Mouse (Mus musculus): ENCODE measurements around the gene Acaca. TPM values are rescaled to one million over a fixed set of nuclear protein-coding genes. Genes with fewer than 3 reads are reported as not detected.
A peak's percentile ranks its signal among the peaks of the same experiment; 100 is the strongest.
"Not testable (repeated sequence)": the region's sequence is repeated elsewhere in the genome, so short reads cannot be mapped to it uniquely, and the experiment has no call there.

The Acaca gene
- polyA plus RNA-seq, 1 experiment from 2014 or later: 14.4 TPM

GRCm38 (mm10) chr11:84376510-84377365, 247.3 kb downstream of the Acaca start:
- WGBS: 81% methylated on average over 13 of the region's 13 CpGs
- ATAC-seq (replicated peaks; ENCODE audit: low FRiP score): no peak
- peaks cover 30% of the 10 kb centered on the region for H3K36me3 ChIP-seq

GRCm38 (mm10) chr11:84382450-84382849, 253.0 kb downstream of the Acaca start:
- no peak overlapping the region for H3K4me3 ChIP-seq (replicated peaks)
- no peak for ATAC-seq (replicated peaks; ENCODE audit: low FRiP score)
- H3K4me1 ChIP-seq: peaks cover 4% of the 10 kb centered on the region; the same call in 1 of the 2 replicates
- H3K9ac ChIP-seq: no peak overlapping the region
- H3K4me2 ChIP-seq: no peak overlapping the region
- 50% methylated on average over 13 of the region's 13 CpGs for WGBS
- H3K27ac ChIP-seq: no peak overlapping the region
- no peaks in the 10 kb centered on the region for H3K27me3 ChIP-seq
- H3K36me3 ChIP-seq: peaks cover 30% of the 10 kb centered on the region
- no peaks in the 10 kb centered on the region for H3K9me3 ChIP-seq (replicated peaks)

More at GRCm38 (mm10) chr11:84376510-84377365, 247.3 kb downstream of the Acaca start:
- no peak overlapping the region for H3K27ac ChIP-seq
- H3K4me3 ChIP-seq (replicated peaks): no peak overlapping the region
- H3K27me3 ChIP-seq: no peaks in the 10 kb centered on the region
- no peaks in the 10 kb centered on the region for H3K4me1 ChIP-seq
- no peak overlapping the region for H3K9ac ChIP-seq
- no peaks in the 10 kb centered on the region for H3K9me3 ChIP-seq (replicated peaks)
- H3K4me2 ChIP-seq: no peak overlapping the region

GRCm38 (mm10) chr11:84383891-84384290, 254.4 kb downstream of the Acaca start:
- WGBS: 67% methylated on average over 6 of the region's 6 CpGs
- no peak overlapping the region for H3K27ac ChIP-seq

GRCm38 (mm10) chr11:84389332-84389731, 259.9 kb downstream of the Acaca start:
- Histone ChIP-seq H3K27me3 (no peaks in the 10 kb centered on the region), H3K4me2 (no peak overlapping the region), H3K9ac (no peak overlapping the region), H3K36me3 (peaks cover 48% of the 10 kb centered on the region), H3K9me3 (replicated peaks) (no peaks in the 10 kb centered on the region), H3K4me1 (no peaks in the 10 kb centered on the region), H3K27ac (no peak overlapping the region), H3K4me3 (replicated peaks) (no peak overlapping the region)
- 76% methylated on average over 6 of the region's 6 CpGs for WGBS
- ATAC-seq (replicated peaks; ENCODE audit: low FRiP score): no peak

More at GRCm38 (mm10) chr11:84383891-84384290, 254.4 kb downstream of the Acaca start:
- Histone ChIP-seq H3K4me3 (replicated peaks) (no peak overlapping the region), H3K4me1 (peaks cover 4% of the 10 kb centered on the region; the same call in 1 of the 2 replicates), H3K27me3 (no peaks in the 10 kb centered on the region), H3K9ac (no peak overlapping the region), H3K9me3 (replicated peaks) (no peaks in the 10 kb centered on the region), H3K36me3 (peaks cover 39% of the 10 kb centered on the region), H3K4me2 (no peak overlapping the region)
- ATAC-seq (replicated peaks; ENCODE audit: low FRiP score): no peak

GRCm38 (mm10) chr11:84391126-84391525, 261.7 kb downstream of the Acaca start:
- no peaks in the 10 kb centered on the region for H3K9me3 ChIP-seq (replicated peaks)
- H3K4me3 ChIP-seq (replicated peaks): no peak overlapping the region
- H3K27ac ChIP-seq: no peak overlapping the region
- no peak overlapping the region for H3K4me2 ChIP-seq
- peaks cover 48% of the 10 kb centered on the region for H3K36me3 ChIP-seq
- H3K4me1 ChIP-seq: no peaks in the 10 kb centered on the region
- ATAC-seq (replicated peaks; ENCODE audit: low FRiP score): no peak
- no peaks in the 10 kb centered on the region for H3K27me3 ChIP-seq
- WGBS: 81% methylated on average over 8 of the region's 8 CpGs
- no peak overlapping the region for H3K9ac ChIP-seq

- H3K4me1 ChIP-seq; ATAC-seq (replicated peaks; ENCODE audit: low FRiP score); H3K9ac ChIP-seq; H3K9me3 ChIP-seq (replicated peaks); H3K27me3 ChIP-seq; H3K4me3 ChIP-seq (replicated peaks); H3K4me2 ChIP-seq; H3K27ac ChIP-seq: not testable (repeated sequence)
- peaks cover 48% of the 10 kb centered on the region for H3K36me3 ChIP-seq
- 83% methylated on average over 7 of the region's 7 CpGs for WGBS
Measured at GRCm38 (mm10) chr11:84392066-84392465, 262.6 kb downstream of the Acaca start.

GRCm38 (mm10) chr11:84393571-84393970, 264.1 kb downstream of the Acaca start:
- Histone ChIP-seq H3K36me3 (peaks cover 51% of the 10 kb centered on the region), H3K9ac (no peak overlapping the region), H3K27ac (no peak overlapping the region), H3K27me3 (no peaks in the 10 kb centered on the region), H3K9me3 (replicated peaks) (no peaks in the 10 kb centered on the region), H3K4me3 (replicated peaks) (no peak overlapping the region), H3K4me2 (no peak overlapping the region), H3K4me1 (no peaks in the 10 kb centered on the region)
- no peak for ATAC-seq (replicated peaks; ENCODE audit: low FRiP score)
- 66% methylated on average over 7 of the region's 7 CpGs for WGBS

- Histone ChIP-seq H3K9me3 (replicated peaks) (no peaks in the 10 kb centered on the region), H3K4me3 (replicated peaks) (no peak overlapping the region), H3K4me2 (no peak overlapping the region), H3K4me1 (no peaks in the 10 kb centered on the region), H3K9ac (no peak overlapping the region), H3K27ac (no peak overlapping the region), H3K27me3 (no peaks in the 10 kb centered on the region), H3K36me3 (peaks cover 48% of the 10 kb centered on the region)
- no peak for ATAC-seq (replicated peaks; ENCODE audit: low FRiP score)
- 57% methylated on average over 1 of the region's 1 CpGs for WGBS
Measured at GRCm38 (mm10) chr11:84395010-84395409, 265.5 kb downstream of the Acaca start.

GRCm38 (mm10) chr11:84406733-84407132, 277.3 kb downstream of the Acaca start:
- ATAC-seq (replicated peaks; ENCODE audit: low FRiP score): no peak
- H3K4me1 ChIP-seq: no peaks in the 10 kb centered on the region
- H3K27ac ChIP-seq: no peak overlapping the region
- H3K27me3 ChIP-seq: no peaks in the 10 kb centered on the region
- no peak overlapping the region for H3K4me2 ChIP-seq
- WGBS: 95% methylated on average over 4 of the region's 4 CpGs
- H3K9ac ChIP-seq: no peak overlapping the region
- peaks cover 2% of the 10 kb centered on the region; the same call in 1 of the 2 replicates for H3K9me3 ChIP-seq (replicated peaks)
- no peak overlapping the region for H3K4me3 ChIP-seq (replicated peaks)
- no peaks in the 10 kb centered on the region for H3K36me3 ChIP-seq

GRCm38 (mm10) chr11:84410383-84410782, 280.9 kb downstream of the Acaca start:
- Histone ChIP-seq H3K4me1 (0 out of 2 replicates have a peak, but pooled peaks cover 4% of the 10 kb centered on the region), H3K36me3 (no peaks in the 10 kb centered on the region), H3K27me3 (no peaks in the 10 kb centered on the region), H3K4me2 (no peak overlapping the region), H3K9ac (no peak overlapping the region), H3K9me3 (replicated peaks) (peaks cover 2% of the 10 kb centered on the region; the same call in 1 of the 2 replicates), H3K27ac (no peak overlapping the region), H3K4me3 (replicated peaks) (no peak overlapping the region)
- WGBS: 67% methylated on average over 4 of the region's 4 CpGs
- no peak for ATAC-seq (replicated peaks; ENCODE audit: low FRiP score)

- 63% methylated on average over 7 of the region's 7 CpGs for WGBS
- Histone ChIP-seq H3K9me3 (replicated peaks) (peaks cover 2% of the 10 kb centered on the region; the same call in 1 of the 2 replicates), H3K27me3 (no peaks in the 10 kb centered on the region), H3K36me3 (no peaks in the 10 kb centered on the region), H3K4me1 (0 out of 2 replicates have a peak, but pooled peaks cover 4% of the 10 kb centered on the region), H3K4me2 (no peak overlapping the region), H3K9ac (no peak overlapping the region), H3K4me3 (replicated peaks) (no peak overlapping the region), H3K27ac (no peak overlapping the region)
- no peak for ATAC-seq (replicated peaks; ENCODE audit: low FRiP score)
Measured at GRCm38 (mm10) chr11:84410879-84411641, 281.6 kb downstream of the Acaca start.

- no peaks in the 10 kb centered on the region for H3K36me3 ChIP-seq
- no peak overlapping the region for H3K4me2 ChIP-seq
- ATAC-seq (replicated peaks; ENCODE audit: low FRiP score): 0 out of 2 replicates have a peak, but pooled peaks have one; percentile 12
- 0 out of 2 replicates have a peak, but pooled peaks cover 4% of the 10 kb centered on the region for H3K4me1 ChIP-seq
- H3K9me3 ChIP-seq (replicated peaks): peaks cover 2% of the 10 kb centered on the region; the same call in 1 of the 2 replicates
- no peaks in the 10 kb centered on the region for H3K27me3 ChIP-seq
- no peak overlapping the region for H3K9ac ChIP-seq
- 63% methylated on average over 7 of the region's 7 CpGs for WGBS
- no peak overlapping the region for H3K27ac ChIP-seq
- H3K4me3 ChIP-seq (replicated peaks): no peak overlapping the region
Measured at GRCm38 (mm10) chr11:84411642-84412018, 282.2 kb downstream of the Acaca start.

Measured in kidney, embryonic 15.5 days (tissue).